25 mouse cellular contexts compared by ENCODE assay signal in genomic region chr16:58697261-58697660, GRCm38 (mm10). TPM values are rescaled to one million over a fixed set of nuclear protein-coding genes. Genes with fewer than 3 reads are reported as not detected.
A peak's percentile ranks its signal among the peaks of the same experiment; 100 is the strongest.
DNase-seq lines count a peak whose midpoint lies in the region; ATAC-seq and TF ChIP-seq lines count a peak whose summit lies in the region.
"Had no signal": no experiment of that assay in that cellular context is flagged by ENCODE, and none has a peak within 500 bp of the region (broad histone marks: within the 10 kb centered on the region; RNA-seq: fewer than 3 reads in every experiment).

No protein-coding gene starts in this region.

- no peak for TF ChIP-seq CTCF in CH12.LX (conservative IDR thresholded peaks at IDR 0.05 in 1 of 2, IDR thresholded peaks at IDR 0.05 in 1 of 2; ENCODE audit: low read depth in 2 of 2, low read length in 2 of 2)

- peaks cover 10 to 49% of the 10 kb centered on the region in 2 experiments for H3K4me1 ChIP-seq in CH12.LX (ENCODE audit: control insufficient read depth in 1 of 2, insufficient read depth in 2 of 2)
- no peaks in the 10 kb centered on the region for H3K4me1 ChIP-seq in midbrain, embryonic 10.5 days

- in situ Hi-C loops in CH12.LX (cut with MboI; ENCODE audit: low pct_ligation_motif_present, low pct_unique_long_range_greater_than_20kb, low sequenced_read_pairs): no loop called here

- no peak for DNase-seq in CH12.LX (ENCODE audit: extremely low read depth)
- DNase-seq in midbrain, embryonic 10.5 days (ENCODE audit: low spot score): no peak
- no peak for DNase-seq in urinary bladder, postnatal 14 days (ENCODE audit: low spot score)
- DNase-seq: adrenal gland, adult 2 months; adrenal gland, adult 8-10 months; adrenal gland, postnatal 10 days; adrenal gland, postnatal 14 days; adrenal gland, postnatal 25 days; adrenal gland, postnatal 36 days; B cell, adult 2 months; cerebellum, adult 11 months; cerebellum, adult 11-12 months; cerebellum, adult 18-20 months; cerebellum, adult 2 months had no signal

- no peaks in the 10 kb centered on the region for H3K27me3 ChIP-seq in CH12.LX (replicated peaks)
- H3K27me3 ChIP-seq in midbrain, embryonic 10.5 days (ENCODE audit: low read depth, poor library complexity, severe bottlenecking): no peaks in the 10 kb centered on the region

- no peak; the same call in 1 of the 2 replicates for TF ChIP-seq POLR2A in CH12.LX (IDR thresholded peaks at IDR 0.05; ENCODE audit: low read depth, low read length)

- H3K4me3 ChIP-seq in CH12.LX (replicated peaks in 1 of 3; ENCODE audit: low read depth in 2 of 3, low read length in 2 of 3, poor library complexity in 1 of 3): no peak overlapping the region
- H3K4me3 ChIP-seq in midbrain, embryonic 10.5 days: no peak overlapping the region

- no peaks in the 10 kb centered on the region; the same call in 1 of the 2 replicates for H3K79me2 ChIP-seq in CH12.LX (replicated peaks; ENCODE audit: control insufficient read depth, extremely low read depth, insufficient read depth, poor library complexity, severe bottlenecking)

- H3K27ac ChIP-seq in CH12.LX (ENCODE audit: insufficient read depth, low read depth): peak overlapping the region; percentile 65
- no peak overlapping the region for H3K27ac ChIP-seq in midbrain, embryonic 10.5 days (replicated peaks)

- no peak overlapping the region; the same call in 1 of the 2 replicates for H3K9ac ChIP-seq in CH12.LX (ENCODE audit: insufficient read depth, low read depth)

- WGBS in midbrain, embryonic 10.5 days: 100% methylated on average over 1 of the region's 1 CpGs

- no peak for TF ChIP-seq RAD21 in CH12.LX (IDR thresholded peaks at IDR 0.05; ENCODE audit: low read depth, low read length)

- H3K4me2 ChIP-seq in CH12.LX (ENCODE audit: insufficient read depth, low read depth, poor library complexity, severe bottlenecking): 0 out of 2 replicates have a peak overlapping the region, but pooled peaks have one; percentile 17

- dilution Hi-C loops in CH12.LX (cut with MboI; ENCODE audit: extremely low pct_ligation_motif_present, extremely low pct_unique_long_range_greater_than_20kb, low sequenced_read_pairs): no loop called here

- TF ChIP-seq EP300 in CH12.LX (IDR thresholded peaks at IDR 0.05; ENCODE audit: low read length): no peak

- ATAC-seq in erythroblast, adult 5-6 weeks (replicated peaks; ENCODE audit: low FRiP score, poor library complexity, severe bottlenecking): peak; percentile 25; the same call in 1 of the 2 replicates
- ATAC-seq: Patski had no signal

- no peaks in the 10 kb centered on the region for H3K9me3 ChIP-seq in CH12.LX (replicated peaks; ENCODE audit: low read length)
- no peaks in the 10 kb centered on the region for H3K9me3 ChIP-seq in midbrain, embryonic 10.5 days (replicated peaks)
- H3K9me3 ChIP-seq: G1E had no signal

- no peaks in the 10 kb centered on the region for H3K36me3 ChIP-seq in CH12.LX (replicated peaks in 1 of 2; ENCODE audit: control insufficient read depth in 1 of 2, insufficient read depth in 1 of 2, low read length in 1 of 2)
- no peaks in the 10 kb centered on the region for H3K36me3 ChIP-seq in midbrain, embryonic 10.5 days
- H3K36me3 ChIP-seq: G1E had no signal

TF ChIP-seq in CH12.LX, 34 proteins besides CTCF, POLR2A, EP300 and RAD21:
- peak; percentile 14; the same call in 1 of the 2 replicates for TF ChIP-seq SMC3 (IDR thresholded peaks at IDR 0.05; ENCODE audit: low read depth, low read length)
- 0 out of 2 replicates have a peak, but pooled peaks have one; percentile 18 for TF ChIP-seq JUND (conservative IDR thresholded peaks at IDR 0.05; ENCODE audit: low read depth, low read length)
- TF ChIP-seq ZMIZ1 (IDR thresholded peaks at IDR 0.05; ENCODE audit: low read depth, low read length): 0 out of 2 replicates have a peak, but pooled peaks have one; percentile 4
- no peak; the same call in 1 of the 2 replicates for TF ChIP-seq NELFE (IDR thresholded peaks at IDR 0.05; ENCODE audit: low read depth, low read length)
- peak; percentile 65; the same call in 1 of the 2 replicates for TF ChIP-seq CHD1 (IDR thresholded peaks at IDR 0.05; ENCODE audit: low read depth, low read length)
- peak; percentile 60; the same call in 1 of the 2 replicates for TF ChIP-seq MAFK (IDR thresholded peaks at IDR 0.05; ENCODE audit: insufficient replicate concordance, low read length)
- TF ChIP-seq SIN3A (IDR thresholded peaks at IDR 0.05; ENCODE audit: low read length): no peak

RNA-seq across cellular contexts. Expression of gene Gpr15, which starts 21.6 kb away (rescaled TPM):
- total RNA-seq in CH12.LX (2012; rRNA removed) (13.8 and 14.5 TPM in 2 replicates), CH12.LX (2014; rRNA removed) (8.3 and 8.7 TPM in 2 replicates)
- 3.9 and 4.7 TPM in 2 replicates for polyA plus RNA-seq in CH12.LX (2012; ENCODE audit: insufficient read length, low read depth)
- not detected in 2 replicates for total RNA-seq in erythroblast, adult 5-6 weeks (2015; ENCODE audit: low replicate concordance)
- not detected in 2 replicates for total RNA-seq in erythroblast, adult 5-6 weeks (2017; ENCODE audit: low replicate concordance)
- polyA plus RNA-seq in midbrain, embryonic 10.5 days (2016; fragmentation: Nextera tagmentation; extraction: Ambion mirVana): 0.09 TPM in 1 of 2 replicates, not detected in the other
- total RNA-seq: adrenal gland, adult 18-20 months; adrenal gland, adult 2 months; adrenal gland, adult 8-10 months; adrenal gland, postnatal 10 days; adrenal gland, postnatal 14 days; adrenal gland, postnatal 25 days; adrenal gland, postnatal 36 days; adrenal gland, postnatal 4 days; ES-E14; MEL had no signal
- polyA plus RNA-seq: adrenal gland, adult 2 months; C2C12; cerebellum, adult 2 months; G1E; Patski had no signal

RNA-seq across cellular contexts. Expression of gene Cpox, which starts 27.2 kb away (rescaled TPM):
- total RNA-seq in CH12.LX (2012; rRNA removed) (77.2 and 91.4 TPM in 2 replicates), CH12.LX (2014; rRNA removed) (70.3 and 74.5 TPM in 2 replicates)
- polyA plus RNA-seq in CH12.LX (2012; ENCODE audit: insufficient read length, low read depth): 72.3 and 75.6 TPM in 2 replicates
- total RNA-seq in erythroblast, adult 5-6 weeks (2015; ENCODE audit: low replicate concordance): 410 and 442 TPM in 2 replicates
- total RNA-seq in erythroblast, adult 5-6 weeks (2017; ENCODE audit: low replicate concordance): 412 and 476 TPM in 2 replicates
- 20.6 and 24.1 TPM in 2 replicates for polyA plus RNA-seq in midbrain, embryonic 10.5 days (2016; fragmentation: Nextera tagmentation; extraction: Ambion mirVana)

RNA-seq across cellular contexts. Expression of gene Cldnd1, which starts 30.4 kb away (rescaled TPM):
- total RNA-seq in CH12.LX (2012; rRNA removed) (59.9 and 63.8 TPM in 2 replicates), CH12.LX (2014; rRNA removed) (78.0 and 78.7 TPM in 2 replicates)
- 65.6 and 80.6 TPM in 2 replicates for polyA plus RNA-seq in CH12.LX (2012; ENCODE audit: insufficient read length, low read depth)
- 8.6 and 11.9 TPM in 2 replicates for total RNA-seq in erythroblast, adult 5-6 weeks (2015; ENCODE audit: low replicate concordance)
- total RNA-seq in erythroblast, adult 5-6 weeks (2017; ENCODE audit: low replicate concordance): 6.2 and 10.3 TPM in 2 replicates
- 104 and 115 TPM in 2 replicates for polyA plus RNA-seq in midbrain, embryonic 10.5 days (2016; fragmentation: Nextera tagmentation; extraction: Ambion mirVana)

RNA-seq across cellular contexts. Expression of gene E330017A01Rik, which starts 58.7 kb away (rescaled TPM):
- total RNA-seq in CH12.LX (2012; rRNA removed) (0.17 and 0.21 TPM in 2 replicates), CH12.LX (2014; rRNA removed) (not detected in 2 replicates)
- polyA plus RNA-seq in CH12.LX (2012; ENCODE audit: insufficient read length, low read depth): not detected in 2 replicates
- total RNA-seq in erythroblast, adult 5-6 weeks (2015; ENCODE audit: low replicate concordance): not detected in 2 replicates
- total RNA-seq in erythroblast, adult 5-6 weeks (2017; ENCODE audit: low replicate concordance): not detected in 2 replicates
- not detected in 2 replicates for polyA plus RNA-seq in midbrain, embryonic 10.5 days (2016; fragmentation: Nextera tagmentation; extraction: Ambion mirVana)
- total RNA-seq: adrenal gland, adult 18-20 months; adrenal gland, adult 2 months; adrenal gland, adult 8-10 months; adrenal gland, postnatal 10 days; adrenal gland, postnatal 14 days; adrenal gland, postnatal 25 days; adrenal gland, postnatal 36 days; adrenal gland, postnatal 4 days; ES-E14 had no signal
- polyA plus RNA-seq: activated CD4-positive, CD25-positive, alpha-beta regulatory T cell, adult 4 months; adrenal gland, adult 2 months; brain, embryonic 14.5 days; C2C12; CD4-positive, CD25-positive, alpha-beta regulatory T cell, adult 4 months; cerebellum, adult 2 months; G1E; Patski had no signal

Comparison
In these comparisons a context has a peak if more than half of its experiments do, and no peak if none do; other contexts are left out.
1. RNA of gene Gpr15, which starts 21.6 kb away (total RNA-seq): 8.3 to 14.5 TPM in CH12.LX; not detected in erythroblast, adult 5-6 weeks; every median in the first group is over 4 times any median in the second.
2. RNA of gene Cpox, which starts 27.2 kb away (total RNA-seq): 410 to 476 TPM in erythroblast, adult 5-6 weeks; 70.3 to 91.4 TPM in CH12.LX; every median in the first group is over 4 times any median in the second.
3. RNA of gene Cldnd1, which starts 30.4 kb away (total RNA-seq): 59.9 to 78.7 TPM in CH12.LX; 6.2 to 11.9 TPM in erythroblast, adult 5-6 weeks; every median in the first group is over 4 times any median in the second.